Mouse (Mus musculus): ENCODE data around the gene Tmf1.

Tmf1 gene

GRCm38 (mm10) chr6:97178491-97179366 lies at the start of gene Tmf1:
Tmf1 (minus strand) TSS chr6:97179122.
- DNase-seq (ENCODE audit: low read depth, low spot score), result peak; percentile 93

GRCm38 (mm10) chr6:97227067-97227847 lies 48.3 kb upstream of the Tmf1 start:
- no peak for DNase-seq (ENCODE audit: low read depth, low spot score)

GRCm38 (mm10) chr6:97226083-97226491 lies 47.2 kb upstream of the Tmf1 start:
- DNase-seq (ENCODE audit: low read depth, low spot score), result no peak

GRCm38 (mm10) chr6:97224505-97224904 lies 45.6 kb upstream of the Tmf1 start:
- DNase-seq (ENCODE audit: low read depth, low spot score), result no peak

GRCm38 (mm10) chr6:97223566-97223965 lies 44.6 kb upstream of the Tmf1 start:
- DNase-seq (ENCODE audit: low read depth, low spot score), result no peak

GRCm38 (mm10) chr6:97222931-97223467 lies 44.1 kb upstream of the Tmf1 start:
- DNase-seq (ENCODE audit: low read depth, low spot score), result no peak

- no peak for DNase-seq (ENCODE audit: low read depth, low spot score)
These were observed 43.4 kb upstream of the Tmf1 start for GRCm38 (mm10) chr6:97222321-97222720.

GRCm38 (mm10) chr6:97221205-97222025 lies 42.5 kb upstream of the Tmf1 start:
- no peak for DNase-seq (ENCODE audit: low read depth, low spot score)

GRCm38 (mm10) chr6:97220672-97221071 lies 41.8 kb upstream of the Tmf1 start:
- DNase-seq (ENCODE audit: low read depth, low spot score), result no peak

- no peak for DNase-seq (ENCODE audit: low read depth, low spot score)
These were observed 37.4 kb upstream of the Tmf1 start for GRCm38 (mm10) chr6:97216154-97216821.

- DNase-seq (ENCODE audit: low read depth, low spot score), result no peak
These were observed 33.1 kb upstream of the Tmf1 start for GRCm38 (mm10) chr6:97211981-97212380.

GRCm38 (mm10) chr6:97210962-97211601 lies 32.2 kb upstream of the Tmf1 start:
- DNase-seq (ENCODE audit: low read depth, low spot score), result peak; percentile 51

GRCm38 (mm10) chr6:97210191-97210961 lies 31.5 kb upstream of the Tmf1 start, which contains the start of gene Arl6ip5:
Arl6ip5 (plus strand) TSS chr6:97210689.
- peak; percentile 95 for DNase-seq (ENCODE audit: low read depth, low spot score)

- DNase-seq (ENCODE audit: low read depth, low spot score), result no peak
These were observed 30.8 kb upstream of the Tmf1 start for GRCm38 (mm10) chr6:97209751-97210150.

GRCm38 (mm10) chr6:97209201-97209600 lies 30.3 kb upstream of the Tmf1 start:
- DNase-seq (ENCODE audit: low read depth, low spot score), result peak; percentile 73

GRCm38 (mm10) chr6:97208406-97208805 lies 29.5 kb upstream of the Tmf1 start:
- peak; percentile 97 for DNase-seq (ENCODE audit: low read depth, low spot score)

GRCm38 (mm10) chr6:97207085-97207484 lies 28.2 kb upstream of the Tmf1 start:
- DNase-seq (ENCODE audit: low read depth, low spot score), result peak; percentile 39

- DNase-seq (ENCODE audit: low read depth, low spot score), result peak; percentile 98
These were observed 26.5 kb upstream of the Tmf1 start, which contains the start of gene Uba3 for GRCm38 (mm10) chr6:97205439-97205885. Uba3 (minus strand) TSS chr6:97205647.

GRCm38 (mm10) chr6:97204952-97205351 lies 26.0 kb upstream of the Tmf1 start:
- peak; percentile 41 for DNase-seq (ENCODE audit: low read depth, low spot score)

Data from R1 (cell line).